27 mouse cellular contexts compared by ENCODE assay signal in the genomic region with DNA sequence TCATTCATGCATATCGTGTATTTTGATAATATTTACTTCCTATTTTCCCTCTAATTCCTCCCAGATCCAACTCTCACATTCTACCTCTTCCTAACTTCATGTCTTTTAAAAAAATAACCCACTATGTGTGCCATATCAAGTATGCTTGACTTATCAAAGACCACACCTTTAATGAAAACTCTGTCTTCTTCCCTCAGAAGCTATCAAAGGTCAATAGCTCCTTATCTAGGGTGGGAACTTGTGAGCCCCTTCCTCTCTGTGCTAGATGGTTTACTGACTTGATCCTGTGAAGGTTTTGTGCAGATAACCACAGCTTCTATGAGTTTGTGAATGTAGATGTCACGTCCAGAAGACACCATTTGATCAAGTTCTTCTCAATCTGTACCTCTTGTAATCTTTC.
"Had no signal": no experiment of that assay in that cellular context is flagged by ENCODE, and none has a peak within 500 bp of the region (broad histone marks: within the 10 kb centered on the region; RNA-seq: fewer than 3 reads in every experiment).

No protein-coding gene starts in this region.

- H3K9ac ChIP-seq: limb, embryonic 12.5 days; limb, embryonic 13.5 days; limb, embryonic 15.5 days; liver, embryonic 12.5 days; liver, embryonic 13.5 days; liver, embryonic 14.5 days; liver, embryonic 15.5 days; liver, postnatal 0 days; lung, embryonic 14.5 days; lung, embryonic 15.5 days; midbrain, embryonic 12.5 days; midbrain, embryonic 13.5 days; midbrain, embryonic 15.5 days had no signal

- H3K4me3 ChIP-seq: limb, embryonic 10.5 days; limb, embryonic 12.5 days; limb, embryonic 13.5 days; limb, embryonic 15.5 days; liver, embryonic 12.5 days; liver, embryonic 13.5 days; liver, embryonic 15.5 days; lung, embryonic 15.5 days; megakaryocyte, embryonic 14.5 days; midbrain, embryonic 10.5 days; midbrain, embryonic 12.5 days; midbrain, embryonic 13.5 days; midbrain, embryonic 15.5 days; myocyte had no signal

- DNase-seq: left cerebral cortex, postnatal 4 days; liver; liver, embryonic 13.5 days; liver, postnatal 0 days; lung, adult 18-20 months; lung, adult 2 months; lung, embryonic 14.5 days; lung, postnatal 10 days; lung, postnatal 14 days; lung, postnatal 36 days; lung, postnatal 4 days; midbrain, embryonic 14.5 days had no signal

- H3K27ac ChIP-seq: limb, embryonic 10.5 days; limb, embryonic 12.5 days; limb, embryonic 13.5 days; limb, embryonic 15.5 days; liver, embryonic 12.5 days; liver, embryonic 13.5 days; liver, embryonic 14.5 days; liver, embryonic 15.5 days; lung, embryonic 15.5 days; macrophage; midbrain, embryonic 10.5 days; midbrain, embryonic 12.5 days; midbrain, embryonic 13.5 days; midbrain, embryonic 15.5 days had no signal

- H3K9me3 ChIP-seq: limb, embryonic 10.5 days; limb, embryonic 12.5 days; limb, embryonic 13.5 days; limb, embryonic 15.5 days; liver, embryonic 12.5 days; liver, embryonic 13.5 days; liver, embryonic 15.5 days; lung, embryonic 15.5 days; midbrain, embryonic 10.5 days; midbrain, embryonic 12.5 days; midbrain, embryonic 13.5 days; midbrain, embryonic 15.5 days had no signal

- H3K27me3 ChIP-seq: limb, embryonic 12.5 days; limb, embryonic 13.5 days; limb, embryonic 15.5 days; liver, embryonic 12.5 days; liver, embryonic 13.5 days; liver, embryonic 15.5 days; lung, embryonic 15.5 days; midbrain, embryonic 12.5 days; midbrain, embryonic 13.5 days; midbrain, embryonic 15.5 days had no signal

- H3K4me1 ChIP-seq: limb, embryonic 10.5 days; limb, embryonic 12.5 days; limb, embryonic 13.5 days; limb, embryonic 15.5 days; liver, embryonic 15.5 days; lung, embryonic 15.5 days; midbrain, embryonic 10.5 days; midbrain, embryonic 12.5 days; midbrain, embryonic 13.5 days; midbrain, embryonic 15.5 days had no signal

- H3K36me3 ChIP-seq: limb, embryonic 10.5 days; limb, embryonic 12.5 days; limb, embryonic 13.5 days; limb, embryonic 15.5 days; liver, embryonic 12.5 days; liver, embryonic 13.5 days; liver, embryonic 15.5 days; lung, embryonic 15.5 days; midbrain, embryonic 10.5 days; midbrain, embryonic 12.5 days; midbrain, embryonic 13.5 days; midbrain, embryonic 15.5 days had no signal
